Mouse (Mus musculus): Measurements from ENCODE around the gene Cfap77.

Cfap77 gene

GRCm38 (mm10) chr2:28907691-28908388 is 147.0 kb downstream of the Cfap77 start:
- DNase-seq (ENCODE audit: low read depth, low spot score) = no peak

- DNase-seq (ENCODE audit: low read depth, low spot score) = no peak
These were observed 149.3 kb downstream of the Cfap77 start for GRCm38 (mm10) chr2:28905561-28905960.

- no peak for DNase-seq (ENCODE audit: low read depth, low spot score)
These were observed 150.1 kb downstream of the Cfap77 start for GRCm38 (mm10) chr2:28904786-28905185.

- DNase-seq (ENCODE audit: low read depth, low spot score) = no peak
These were observed 151.0 kb downstream of the Cfap77 start for GRCm38 (mm10) chr2:28903871-28904270.

- no peak for DNase-seq (ENCODE audit: low read depth, low spot score)
These were observed 152.6 kb downstream of the Cfap77 start for GRCm38 (mm10) chr2:28902291-28902690.

- DNase-seq (ENCODE audit: low read depth, low spot score) = no peak
These were observed 157.4 kb downstream of the Cfap77 start for GRCm38 (mm10) chr2:28897340-28897899.

- no peak for DNase-seq (ENCODE audit: low read depth, low spot score)
These were observed 159.0 kb downstream of the Cfap77 start for GRCm38 (mm10) chr2:28895876-28896275.

- no peak for DNase-seq (ENCODE audit: low read depth, low spot score)
These were observed 161.3 kb downstream of the Cfap77 start for GRCm38 (mm10) chr2:28893526-28893925.

- DNase-seq (ENCODE audit: low read depth, low spot score) = no peak
These were observed 162.1 kb downstream of the Cfap77 start for GRCm38 (mm10) chr2:28892796-28893195.

GRCm38 (mm10) chr2:28884914-28885313 is 170.0 kb downstream of the Cfap77 start:
- DNase-seq (ENCODE audit: low read depth, low spot score) = no peak

- DNase-seq (ENCODE audit: low read depth, low spot score) = no peak
These were observed 171.9 kb downstream of the Cfap77 start for GRCm38 (mm10) chr2:28882826-28883485.

GRCm38 (mm10) chr2:28882047-28882446 is 172.8 kb downstream of the Cfap77 start:
- DNase-seq (ENCODE audit: low read depth, low spot score) = no peak

GRCm38 (mm10) chr2:28881275-28881674 is 173.6 kb downstream of the Cfap77 start:
- no peak for DNase-seq (ENCODE audit: low read depth, low spot score)
